Mouse (Mus musculus): Measurements from ENCODE around the gene D1Pas1. TPM values are rescaled to one million over a fixed set of nuclear protein-coding genes. Genes with fewer than 3 reads are reported as not detected.

D1Pas1 gene
- polyA plus RNA-seq, 1 experiment from 2014 or later: 0.11 TPM

DNA sequence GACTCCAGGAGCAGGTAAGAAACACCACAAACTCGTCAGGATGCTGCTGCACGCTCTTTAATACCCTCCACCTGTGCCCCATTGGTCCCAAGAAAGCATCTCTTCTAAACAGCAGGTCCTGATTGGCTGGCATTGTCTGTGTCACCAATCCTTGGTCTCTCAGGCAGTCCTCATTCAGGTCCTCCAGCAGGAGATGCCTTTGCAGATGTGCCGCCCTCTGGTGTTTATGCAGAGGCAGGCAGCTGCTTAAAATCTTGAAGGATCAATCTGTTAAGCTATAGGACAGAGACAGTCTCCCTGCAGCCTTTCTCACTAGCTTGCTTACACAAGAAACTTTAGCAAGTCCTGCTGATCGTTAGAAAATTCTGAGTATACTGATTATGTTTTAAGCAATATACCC lies 7.8 kb upstream of the D1Pas1 start:
- no peaks in the 10 kb centered on the region for H3K36me3 ChIP-seq
- no peak overlapping the region for H3K4me2 ChIP-seq (replicated peaks)
- no peaks in the 10 kb centered on the region for H3K9me3 ChIP-seq
- H3K4me1 ChIP-seq: no peaks in the 10 kb centered on the region
- H3K4me3 ChIP-seq: no peak overlapping the region
- no peaks in the 10 kb centered on the region for H3K27me3 ChIP-seq
- no peak overlapping the region for H3K27ac ChIP-seq
- ATAC-seq (ENCODE audit: low FRiP score, low read depth): no peak
- H3K9ac ChIP-seq: no peak overlapping the region
- WGBS: 46% methylated on average over 4 of the region's 4 CpGs

DNA sequence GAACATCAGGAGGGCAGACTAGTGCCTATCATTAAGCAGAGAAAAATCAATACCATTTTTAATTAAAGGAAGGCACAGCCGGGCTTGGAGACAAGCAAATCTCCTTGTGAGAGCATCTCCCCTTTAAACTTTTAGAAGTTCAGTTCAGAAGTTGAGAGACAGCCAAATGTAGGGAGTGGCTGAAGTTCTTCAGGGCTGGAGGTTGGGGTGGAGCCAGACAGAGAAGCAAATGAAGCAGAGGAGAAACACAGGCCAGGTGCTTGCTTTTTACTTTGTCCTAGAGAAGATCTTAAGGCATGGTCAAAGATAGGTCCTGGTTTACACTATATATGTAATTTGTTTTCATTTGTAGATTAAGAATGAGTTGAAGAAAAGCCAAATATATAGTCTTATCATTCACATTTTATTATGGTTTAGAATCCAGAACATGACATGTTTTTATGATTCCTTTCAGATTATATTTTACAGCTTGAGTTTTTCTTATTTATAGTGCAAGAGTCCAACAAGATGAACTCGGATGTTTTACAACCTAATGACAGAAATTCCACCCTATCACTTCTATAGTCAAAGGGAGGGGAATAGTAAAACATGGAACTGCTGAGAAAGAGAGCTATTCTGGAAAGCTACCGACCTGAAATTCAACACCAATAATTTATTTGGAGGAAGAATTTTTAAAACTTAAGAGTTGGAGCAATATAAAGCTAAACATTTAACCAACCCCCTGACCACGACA lies 2.9 kb upstream of the D1Pas1 start:
- WGBS: 58% methylated on average over 4 of the region's 4 CpGs

DNA sequence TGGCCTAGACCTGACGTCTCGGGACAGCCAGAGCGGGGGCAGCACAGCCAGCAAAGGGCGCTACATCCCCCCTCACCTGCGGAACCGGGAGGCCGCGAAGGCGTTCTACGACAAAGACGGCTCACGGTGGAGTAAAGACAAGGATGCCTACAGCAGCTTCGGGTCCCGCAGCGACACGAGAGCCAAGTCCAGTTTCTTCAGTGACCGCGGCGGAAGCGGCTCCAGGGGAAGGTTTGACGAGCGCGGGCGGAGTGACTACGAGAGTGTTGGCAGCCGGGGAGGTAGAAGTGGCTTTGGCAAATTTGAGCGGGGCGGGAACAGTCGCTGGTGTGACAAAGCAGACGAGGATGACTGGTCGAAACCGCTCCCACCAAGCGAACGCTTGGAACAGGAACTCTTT lies 710 bp downstream of the D1Pas1 start:
- Histone ChIP-seq H3K27me3 (no peaks in the 10 kb centered on the region), H3K4me3 (no peak overlapping the region), H3K9ac (no peak overlapping the region), H3K4me2 (replicated peaks) (no peak overlapping the region), H3K9me3 (peaks cover 30% of the 10 kb centered on the region), H3K4me1 (no peaks in the 10 kb centered on the region), H3K27ac (no peak overlapping the region), H3K36me3 (0 out of 2 replicates have a peak, but pooled peaks cover 3% of the 10 kb centered on the region)
- no peak for ATAC-seq (ENCODE audit: low FRiP score, low read depth)
- 91% methylated on average over 34 of the region's 34 CpGs for WGBS

More for the DNA sequence above, 2.9 kb upstream of the D1Pas1 start:
- 0 out of 2 replicates have a peak, but pooled peaks cover 3% of the 10 kb centered on the region for H3K36me3 ChIP-seq
- no peak overlapping the region for H3K9ac ChIP-seq
- no peak overlapping the region for H3K27ac ChIP-seq
- H3K4me1 ChIP-seq: no peaks in the 10 kb centered on the region
- H3K4me3 ChIP-seq: no peak overlapping the region
- no peak overlapping the region for H3K4me2 ChIP-seq (replicated peaks)
- no peak for ATAC-seq (ENCODE audit: low FRiP score, low read depth)
- no peaks in the 10 kb centered on the region for H3K27me3 ChIP-seq
- peaks cover 29% of the 10 kb centered on the region for H3K9me3 ChIP-seq

DNA sequence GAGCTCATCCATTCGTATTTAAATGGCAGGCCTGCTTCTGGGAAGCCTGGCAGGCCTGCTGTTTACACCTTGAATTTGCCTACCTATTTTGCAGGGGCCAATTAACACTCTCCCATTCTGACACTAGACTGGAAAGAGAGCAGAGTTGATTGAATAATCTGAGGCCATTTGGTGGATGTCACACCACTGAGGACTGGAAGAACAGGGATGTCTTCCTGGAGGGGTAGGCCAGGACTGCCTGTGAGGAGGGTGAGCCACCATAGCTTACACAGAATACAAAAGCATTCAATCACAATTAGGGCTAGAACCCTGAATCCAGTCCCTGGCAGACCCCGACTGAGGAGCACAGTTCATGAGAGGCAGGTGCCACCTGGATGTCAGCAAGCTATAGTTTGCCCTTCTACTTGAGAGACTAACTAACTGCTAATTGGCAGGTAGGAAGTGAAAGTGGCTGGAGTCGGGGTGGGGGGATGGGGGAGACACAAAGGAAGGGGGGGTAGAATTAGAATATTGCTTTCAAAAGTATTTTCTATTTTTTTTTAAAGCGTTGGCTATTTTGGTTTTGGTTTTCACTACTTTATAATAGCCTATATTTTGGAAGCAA lies 9.8 kb downstream of the D1Pas1 start:
- 0 out of 2 replicates have a peak, but pooled peaks cover 3% of the 10 kb centered on the region for H3K4me1 ChIP-seq
- WGBS: 39% methylated on average over 4 of the region's 4 CpGs

DNA sequence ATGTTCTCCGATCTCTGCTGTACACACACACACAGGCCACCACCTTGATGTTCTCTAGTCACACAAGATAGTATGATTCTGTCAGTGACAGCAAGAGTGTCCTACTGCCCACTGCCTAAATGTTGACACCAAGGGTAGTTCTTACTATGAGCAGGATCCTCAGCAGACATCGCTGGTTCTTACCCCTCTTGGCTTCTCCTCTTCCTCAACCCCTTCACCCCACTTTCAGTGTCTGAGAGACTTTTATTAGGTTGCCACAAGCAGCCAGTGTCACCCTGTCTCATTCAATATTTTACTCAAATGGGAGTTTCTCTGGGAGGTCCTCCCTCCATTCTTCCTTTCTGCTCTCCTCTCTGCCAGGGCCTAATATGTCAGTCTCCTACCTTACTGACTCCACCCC lies 10.6 kb downstream of the D1Pas1 start:
- 89% methylated on average over 2 of the region's 2 CpGs for WGBS
- no peak for ATAC-seq (ENCODE audit: low FRiP score, low read depth)
- Histone ChIP-seq H3K4me2 (replicated peaks) (no peak overlapping the region), H3K9ac (no peak overlapping the region), H3K27ac (no peak overlapping the region), H3K4me3 (no peak overlapping the region), H3K9me3 (no peaks in the 10 kb centered on the region), H3K36me3 (no peaks in the 10 kb centered on the region), H3K27me3 (no peaks in the 10 kb centered on the region), H3K4me1 (0 out of 2 replicates have a peak, but pooled peaks cover 3% of the 10 kb centered on the region)

More for the DNA sequence above, 9.8 kb downstream of the D1Pas1 start:
- Histone ChIP-seq H3K27ac (no peak overlapping the region), H3K4me3 (no peak overlapping the region), H3K9me3 (no peaks in the 10 kb centered on the region), H3K9ac (no peak overlapping the region), H3K4me2 (replicated peaks) (no peak overlapping the region), H3K27me3 (no peaks in the 10 kb centered on the region), H3K36me3 (no peaks in the 10 kb centered on the region)
- no peak for ATAC-seq (ENCODE audit: low FRiP score, low read depth)

DNA sequence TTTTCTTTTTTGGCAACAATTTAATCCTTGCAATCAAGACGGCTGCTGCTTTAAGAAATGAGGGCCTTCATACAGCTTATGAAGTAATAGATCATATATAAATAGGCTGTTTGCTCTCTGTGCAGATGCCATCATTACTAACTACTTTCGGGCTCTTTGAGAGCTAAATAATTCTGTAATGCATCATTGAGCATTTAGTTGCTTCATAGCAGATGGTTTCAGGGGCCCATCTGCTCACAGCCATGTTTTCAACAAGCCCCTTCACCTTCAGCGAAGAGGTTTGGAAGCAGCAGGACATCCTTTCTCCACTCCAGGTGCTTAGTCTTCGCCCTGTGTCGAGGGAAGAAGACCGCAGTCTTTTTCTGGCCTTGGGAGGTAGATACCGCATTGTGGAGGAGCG lies 12.2 kb downstream of the D1Pas1 start:
- H3K9me3 ChIP-seq: no peaks in the 10 kb centered on the region
- H3K4me2 ChIP-seq (replicated peaks): no peak overlapping the region
- H3K36me3 ChIP-seq: no peaks in the 10 kb centered on the region
- WGBS: 82% methylated on average over 8 of the region's 8 CpGs
- H3K9ac ChIP-seq: no peak overlapping the region
- H3K4me1 ChIP-seq: 0 out of 2 replicates have a peak, but pooled peaks cover 3% of the 10 kb centered on the region
- H3K27ac ChIP-seq: no peak overlapping the region
- no peak for ATAC-seq (ENCODE audit: low FRiP score, low read depth)
- H3K4me3 ChIP-seq: no peak overlapping the region
- no peaks in the 10 kb centered on the region for H3K27me3 ChIP-seq

DNA sequence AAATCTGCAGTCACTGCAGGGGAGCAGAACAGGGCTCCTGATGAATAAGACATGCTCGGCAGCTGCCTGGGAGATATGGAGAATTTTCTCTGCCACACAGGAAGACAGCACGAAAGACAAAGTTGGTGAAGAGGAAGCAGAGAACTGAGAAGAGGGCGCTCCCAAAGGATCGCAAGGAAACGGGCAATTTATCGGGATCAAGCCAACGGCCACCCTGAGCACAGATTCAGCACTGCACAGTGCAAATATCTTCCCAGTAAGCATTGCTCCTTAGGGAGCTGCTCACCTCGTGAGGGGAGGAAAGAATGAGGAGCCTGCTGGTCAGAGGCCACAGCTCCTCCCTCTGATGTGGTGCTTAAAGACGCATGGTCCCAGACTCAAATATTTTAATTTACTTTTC lies 13.3 kb downstream of the D1Pas1 start:
- Histone ChIP-seq H3K27ac (no peak overlapping the region), H3K27me3 (no peaks in the 10 kb centered on the region), H3K4me1 (0 out of 2 replicates have a peak, but pooled peaks cover 3% of the 10 kb centered on the region), H3K4me3 (no peak overlapping the region), H3K9me3 (no peaks in the 10 kb centered on the region), H3K4me2 (replicated peaks) (no peak overlapping the region), H3K36me3 (no peaks in the 10 kb centered on the region), H3K9ac (no peak overlapping the region)
- 58% methylated on average over 9 of the region's 9 CpGs for WGBS
- ATAC-seq (ENCODE audit: low FRiP score, low read depth): no peak

DNA sequence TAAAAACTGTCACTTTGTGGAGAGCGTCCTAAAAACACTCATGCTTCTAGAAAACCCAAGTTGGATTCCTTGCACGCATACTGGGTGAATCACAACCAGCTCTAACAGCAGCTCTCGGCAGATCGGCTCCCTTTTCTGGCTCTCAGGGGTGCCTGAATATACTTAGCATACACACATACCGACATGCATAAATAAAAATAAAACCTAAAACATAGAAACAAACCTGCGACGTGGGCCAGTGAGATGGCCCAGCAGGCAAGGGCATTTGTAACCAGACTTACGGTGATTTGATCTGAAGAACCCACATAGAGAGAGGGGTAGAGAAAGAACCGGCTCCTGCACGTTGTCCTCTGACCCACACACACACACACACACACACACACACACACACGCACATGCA lies 17.9 kb downstream of the D1Pas1 start:
- 92% methylated on average over 11 of the region's 11 CpGs for WGBS
- Histone ChIP-seq H3K4me3 (no peak overlapping the region), H3K9ac (no peak overlapping the region), H3K36me3 (no peaks in the 10 kb centered on the region), H3K27ac (no peak overlapping the region), H3K27me3 (no peaks in the 10 kb centered on the region), H3K9me3 (no peaks in the 10 kb centered on the region), H3K4me1 (peaks cover 6% of the 10 kb centered on the region; the same call in 1 of the 2 replicates), H3K4me2 (replicated peaks) (no peak overlapping the region)
- no peak for ATAC-seq (ENCODE audit: low FRiP score, low read depth)

DNA sequence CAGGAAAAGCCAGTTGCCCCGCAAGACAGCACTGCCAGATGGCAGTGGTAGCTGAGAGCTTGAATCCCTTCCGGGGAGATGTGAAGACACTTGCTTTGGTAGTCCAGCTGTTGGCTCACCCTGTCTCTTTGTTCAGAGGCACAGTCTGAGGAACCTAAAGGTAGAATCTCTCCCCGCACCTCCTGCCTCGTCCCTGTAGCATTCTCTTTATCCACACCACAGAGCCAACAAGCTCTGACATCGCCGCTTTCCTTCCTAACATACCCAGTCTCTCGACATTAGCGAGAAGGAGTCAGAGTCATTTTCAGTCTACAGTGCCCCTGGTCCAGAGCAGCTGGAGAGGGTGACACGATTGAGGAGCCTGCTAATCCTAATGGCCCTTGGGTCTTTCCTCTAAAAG lies 18.9 kb downstream of the D1Pas1 start:
- Histone ChIP-seq H3K4me3 (no peak overlapping the region), H3K9ac (no peak overlapping the region), H3K27me3 (no peaks in the 10 kb centered on the region), H3K9me3 (no peaks in the 10 kb centered on the region), H3K4me2 (replicated peaks) (no peak overlapping the region), H3K27ac (no peak overlapping the region), H3K4me1 (peaks cover 3% of the 10 kb centered on the region; the same call in 1 of the 2 replicates), H3K36me3 (no peaks in the 10 kb centered on the region)
- ATAC-seq (ENCODE audit: low FRiP score, low read depth): no peak
- 81% methylated on average over 9 of the region's 9 CpGs for WGBS

DNA sequence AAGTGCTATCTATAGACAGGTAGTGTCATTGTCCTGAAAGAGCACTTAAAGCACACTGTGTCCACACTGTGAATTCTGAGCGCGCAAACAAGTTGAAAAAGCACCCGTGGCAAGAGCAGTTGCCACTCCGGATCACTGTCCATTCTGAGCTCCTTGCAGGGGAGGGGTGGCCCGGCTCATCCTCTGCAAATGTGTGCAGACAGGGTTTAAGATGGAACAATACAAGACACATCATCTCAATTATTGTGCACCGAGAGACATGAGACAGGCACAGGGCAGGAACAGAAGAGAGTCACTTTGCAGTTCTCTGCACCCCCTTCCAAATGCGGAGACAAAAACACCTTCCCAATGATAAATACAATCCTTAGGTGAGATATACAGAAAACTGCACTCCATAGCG lies 19.3 kb downstream of the D1Pas1 start:
- H3K9me3 ChIP-seq: no peaks in the 10 kb centered on the region
- H3K27me3 ChIP-seq: no peaks in the 10 kb centered on the region

DNA sequence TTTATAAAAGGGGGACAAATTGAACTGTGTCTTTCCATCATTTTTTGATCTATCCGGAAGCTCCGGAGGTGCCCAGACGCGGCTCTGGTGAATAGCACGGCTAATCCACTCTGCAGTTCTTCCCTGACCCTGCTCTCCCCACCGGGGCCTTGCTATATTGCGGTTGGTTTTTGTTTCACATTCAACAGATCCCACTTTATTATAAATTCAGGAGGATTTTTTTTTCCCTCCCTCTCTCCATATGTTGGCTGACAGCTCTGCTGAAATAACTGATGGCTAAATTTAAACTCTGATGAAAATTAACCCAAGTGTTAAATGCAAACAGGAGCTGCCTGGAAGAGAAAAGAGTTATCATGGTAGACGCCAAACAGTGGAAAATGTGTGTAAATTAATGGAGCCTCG lies 21.1 kb downstream of the D1Pas1 start:
- peaks cover 3% of the 10 kb centered on the region; the same call in 1 of the 2 replicates for H3K4me1 ChIP-seq
- no peaks in the 10 kb centered on the region for H3K27me3 ChIP-seq
- no peak overlapping the region for H3K4me3 ChIP-seq
- ATAC-seq (ENCODE audit: low FRiP score, low read depth): no peak
- H3K4me2 ChIP-seq (replicated peaks): no peak overlapping the region
- 63% methylated on average over 9 of the region's 9 CpGs for WGBS
- no peak overlapping the region for H3K27ac ChIP-seq
- no peak overlapping the region for H3K9ac ChIP-seq
- no peaks in the 10 kb centered on the region for H3K36me3 ChIP-seq
- H3K9me3 ChIP-seq: no peaks in the 10 kb centered on the region

More for the DNA sequence above, 19.3 kb downstream of the D1Pas1 start:
- Histone ChIP-seq H3K9ac (no peak overlapping the region), H3K36me3 (no peaks in the 10 kb centered on the region), H3K27ac (no peak overlapping the region), H3K4me3 (no peak overlapping the region), H3K4me1 (peaks cover 3% of the 10 kb centered on the region; the same call in 1 of the 2 replicates), H3K4me2 (replicated peaks) (no peak overlapping the region)
- 88% methylated on average over 8 of the region's 8 CpGs for WGBS
- ATAC-seq (ENCODE audit: low FRiP score, low read depth): no peak

DNA sequence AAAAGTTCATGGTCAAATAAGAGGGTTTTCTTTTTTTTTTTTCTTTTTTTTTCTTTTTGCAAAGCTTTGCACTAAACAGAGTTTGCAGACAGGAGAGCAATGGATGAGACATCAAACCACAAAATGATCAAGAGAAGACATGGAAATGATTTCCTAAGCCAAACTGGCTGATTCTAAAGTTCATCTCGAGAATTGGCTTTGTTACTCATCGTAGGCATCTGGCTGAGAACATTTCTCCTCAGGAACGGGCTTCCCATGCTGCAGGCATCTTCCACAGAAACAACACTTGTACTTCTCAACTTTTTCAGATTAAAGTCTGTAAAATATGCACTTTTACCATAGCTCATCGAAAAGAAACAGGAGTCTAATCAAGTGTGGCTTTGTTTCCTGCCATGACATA lies 21.6 kb downstream of the D1Pas1 start:
- no peak for ATAC-seq (ENCODE audit: low FRiP score, low read depth)
- Histone ChIP-seq H3K4me2 (replicated peaks) (no peak overlapping the region), H3K9ac (no peak overlapping the region), H3K9me3 (no peaks in the 10 kb centered on the region), H3K4me1 (peaks cover 3% of the 10 kb centered on the region; the same call in 1 of the 2 replicates), H3K36me3 (no peaks in the 10 kb centered on the region), H3K27me3 (no peaks in the 10 kb centered on the region), H3K4me3 (no peak overlapping the region), H3K27ac (no peak overlapping the region)
- WGBS: 89% methylated on average over 4 of the region's 4 CpGs
